Mouse (Mus musculus) lung, postnatal 0 days (tissue): ENCODE results near the gene Prdx1.

ENCODE experiments used
- CTCF ChIP-seq: IDR thresholded peaks from 2 replicates; pipeline ENCODE4 v1.5.1; 2016; ENCODE audit warnings: antibody characterized with exemption, mild to moderate bottlenecking
- EP300 ChIP-seq: IDR thresholded peaks from 2 replicates; pipeline ENCODE4 v1.6.1; 2016; ENCODE audit warnings: antibody characterized with exemption, mild to moderate bottlenecking, control low read depth

DNA sequence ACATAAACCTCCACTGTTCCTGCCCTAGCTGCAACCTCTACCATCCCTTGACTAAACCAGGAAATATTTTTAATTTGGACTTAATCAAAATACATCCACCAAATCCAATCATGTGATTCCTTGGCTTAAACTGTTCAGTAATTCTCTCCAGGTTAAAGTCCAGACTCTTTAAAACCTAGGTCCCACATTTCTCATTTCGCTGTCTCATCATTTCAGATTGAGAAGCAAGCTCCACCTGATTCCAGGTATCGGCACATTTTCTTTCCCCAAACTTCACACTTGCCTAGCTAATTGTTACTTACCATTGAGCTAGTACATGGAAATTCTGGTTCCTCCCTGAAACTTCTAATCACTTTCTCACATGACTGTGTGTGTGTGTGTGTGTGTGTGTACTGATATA, 35.9 kb upstream of the Prdx1 start:
- TF ChIP-seq EP300 (no peak), CTCF (no peak)
